Mouse (Mus musculus): ENCODE results near the gene Ppp2r5c. TPM values are rescaled to one million over a fixed set of nuclear protein-coding genes. Genes with fewer than 3 reads are reported as not detected.
A peak's percentile ranks its signal among the peaks of the same experiment; 100 is the strongest.

Ppp2r5c gene
- polyA plus RNA-seq, 1 experiment from 2014 or later: 193 TPM

DNA sequence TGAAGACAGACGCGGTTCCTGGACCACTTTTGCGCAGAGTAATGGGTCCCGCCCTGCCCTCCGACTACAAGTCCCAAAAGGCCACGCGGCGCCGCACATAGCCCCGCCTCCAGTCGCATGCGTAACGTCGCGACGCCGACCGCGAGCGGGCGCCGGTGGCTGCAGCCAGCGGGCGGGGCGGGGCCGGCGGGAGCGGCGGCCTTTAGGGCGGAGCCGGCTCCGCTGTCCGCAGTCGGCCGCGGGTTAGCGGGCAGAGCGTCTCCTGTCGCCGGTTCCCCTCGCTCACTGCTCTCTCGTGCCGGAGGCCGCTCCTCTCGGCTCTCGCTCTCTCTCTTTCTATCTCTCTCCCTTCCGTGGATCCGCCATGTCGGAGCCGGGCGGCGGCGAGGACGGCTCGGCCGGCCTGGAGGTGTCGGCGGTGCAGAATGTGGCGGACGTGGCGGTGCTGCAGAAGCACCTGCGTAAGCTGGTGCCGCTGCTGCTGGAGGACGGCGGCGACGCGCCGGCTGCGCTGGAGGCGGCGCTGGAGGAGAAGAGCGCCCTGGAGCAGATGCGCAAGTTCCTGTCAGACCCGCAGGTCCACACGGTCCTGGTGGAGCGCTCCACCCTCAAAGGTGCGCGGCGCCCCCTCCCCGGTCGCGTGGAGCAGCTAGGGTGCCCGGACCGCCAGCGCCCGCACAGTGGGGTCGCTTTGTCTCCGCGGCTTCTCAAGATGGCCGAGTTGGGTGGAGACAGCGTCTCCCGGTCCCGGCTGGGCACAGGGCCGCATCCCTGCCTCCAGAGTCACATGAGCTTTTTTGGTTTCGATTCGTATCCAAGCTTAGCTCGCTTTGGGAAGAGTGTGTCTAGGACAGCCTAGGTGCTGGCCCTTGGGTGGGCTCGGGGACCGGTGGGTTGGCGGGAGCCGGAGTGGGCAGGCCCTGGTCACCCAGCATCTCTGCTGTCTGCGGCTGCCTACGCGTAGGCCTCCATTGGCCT, 154.6 kb downstream of the Ppp2r5c start, which contains the start of gene Dync1h1:
Gene Dync1h1 (plus strand): TSS at position 212 of the 978 bp plus-strand sequence.
- peak; percentile 85 for ATAC-seq (replicated peaks; ENCODE audit: insufficient number of reproducible peaks, low FRiP score, low TSS enrichment, low read depth)
- no peaks in the 10 kb centered on the region for H3K36me3 ChIP-seq (replicated peaks; ENCODE audit: control insufficient read depth, insufficient read depth, low read depth, low read length)
- H3K27me3 ChIP-seq (ENCODE audit: control insufficient read depth, insufficient read depth, low read length): no peaks in the 10 kb centered on the region
- H3K9me3 ChIP-seq (replicated peaks; ENCODE audit: control insufficient read depth, low read length): no peaks in the 10 kb centered on the region
- DNase-seq (ENCODE audit: low spot score): peak; percentile 95
- peak within 1 kb of the TSS; percentile 96 for H3K9ac ChIP-seq (replicated peaks; ENCODE audit: low read length)
- H3K4me1 ChIP-seq (ENCODE audit: control insufficient read depth, insufficient read depth, low read length): peaks cover 2% of the 10 kb centered on the region; the same call in 1 of the 2 replicates
- H3K4me2 ChIP-seq (ENCODE audit: low read depth, low read length): peak within 1 kb of the TSS; percentile 74
- peak within 1 kb of the TSS; percentile 99 for H3K4me3 ChIP-seq (ENCODE audit: low read depth, low read length)
- peak within 1 kb of the TSS; percentile 94 for H3K27ac ChIP-seq (replicated peaks; ENCODE audit: low read depth, low read length)
- WGBS: under 1% methylated on average over 90 of the region's 105 CpGs

DNA sequence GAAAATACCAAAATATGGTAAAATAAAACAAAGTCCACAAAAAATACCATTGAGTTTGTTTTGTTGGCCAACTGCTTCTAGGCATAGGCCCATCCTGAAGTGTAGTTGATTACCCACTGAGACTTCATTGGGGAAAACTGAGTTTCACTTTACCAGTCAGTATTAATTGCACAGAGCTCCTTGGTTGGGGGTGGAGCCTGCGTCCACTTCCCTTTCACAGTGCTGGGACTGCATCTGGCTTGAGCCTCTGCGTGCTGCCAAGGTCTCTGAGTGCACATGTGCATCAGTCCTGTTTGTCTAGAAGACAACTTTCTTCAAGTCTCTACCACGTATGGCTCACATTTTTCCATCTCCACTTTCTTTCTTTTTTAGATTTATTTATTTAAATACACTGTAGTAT, 159.2 kb downstream of the Ppp2r5c start:
- H3K9ac ChIP-seq (replicated peaks; ENCODE audit: low read length): no peak overlapping the region
- ATAC-seq (replicated peaks; ENCODE audit: insufficient number of reproducible peaks, low FRiP score, low TSS enrichment, low read depth) (no peak), DNase-seq (ENCODE audit: low spot score) (no peak)
- WGBS: 88% methylated on average over 3 of the region's 3 CpGs
- H3K36me3 ChIP-seq (replicated peaks; ENCODE audit: control insufficient read depth, insufficient read depth, low read depth, low read length): no peaks in the 10 kb centered on the region
- no peak overlapping the region for H3K4me2 ChIP-seq (ENCODE audit: low read depth, low read length)
- H3K27ac ChIP-seq (replicated peaks; ENCODE audit: low read depth, low read length): no peak overlapping the region
- H3K27me3 ChIP-seq (ENCODE audit: control insufficient read depth, insufficient read depth, low read length): no peaks in the 10 kb centered on the region
- H3K4me1 ChIP-seq (ENCODE audit: control insufficient read depth, insufficient read depth, low read length): 0 out of 2 replicates have a peak, but pooled peaks cover 2% of the 10 kb centered on the region
- no peak overlapping the region for H3K4me3 ChIP-seq (ENCODE audit: low read depth, low read length)
- H3K9me3 ChIP-seq (replicated peaks; ENCODE audit: control insufficient read depth, low read length): no peaks in the 10 kb centered on the region

- DNase-seq (ENCODE audit: low spot score): no peak
- no peak overlapping the region for H3K4me3 ChIP-seq (ENCODE audit: low read depth, low read length)
- 0 out of 2 replicates have a peak, but pooled peaks cover 2% of the 10 kb centered on the region for H3K4me1 ChIP-seq (ENCODE audit: control insufficient read depth, insufficient read depth, low read length)
- no peaks in the 10 kb centered on the region for H3K9me3 ChIP-seq (replicated peaks; ENCODE audit: control insufficient read depth, low read length)
- no peak overlapping the region for H3K9ac ChIP-seq (replicated peaks; ENCODE audit: low read length)
- no peak for ATAC-seq (replicated peaks; ENCODE audit: insufficient number of reproducible peaks, low FRiP score, low TSS enrichment, low read depth)
- no peaks in the 10 kb centered on the region for H3K36me3 ChIP-seq (replicated peaks; ENCODE audit: control insufficient read depth, insufficient read depth, low read depth, low read length)
- H3K27ac ChIP-seq (replicated peaks; ENCODE audit: low read depth, low read length): no peak overlapping the region
- no peak overlapping the region for H3K4me2 ChIP-seq (ENCODE audit: low read depth, low read length)
- H3K27me3 ChIP-seq (ENCODE audit: control insufficient read depth, insufficient read depth, low read length): no peaks in the 10 kb centered on the region
- WGBS: 91% methylated on average over 2 of the region's 2 CpGs
Measured at GRCm38 (mm10) chr12:110606676-110607075, 159.8 kb downstream of the Ppp2r5c start.

GRCm38 (mm10) chr12:110608460-110609152, 161.7 kb downstream of the Ppp2r5c start:
- WGBS: 76% methylated on average over 11 of the region's 11 CpGs
- Histone ChIP-seq H3K9ac (replicated peaks; ENCODE audit: low read length) (no peak overlapping the region), H3K27ac (replicated peaks; ENCODE audit: low read depth, low read length) (no peak overlapping the region), H3K36me3 (replicated peaks; ENCODE audit: control insufficient read depth, insufficient read depth, low read depth, low read length) (no peaks in the 10 kb centered on the region; the same call in 1 of the 2 replicates), H3K9me3 (replicated peaks; ENCODE audit: control insufficient read depth, low read length) (no peaks in the 10 kb centered on the region), H3K4me3 (ENCODE audit: low read depth, low read length) (no peak overlapping the region), H3K4me2 (ENCODE audit: low read depth, low read length) (no peak overlapping the region), H3K4me1 (ENCODE audit: control insufficient read depth, insufficient read depth, low read length) (0 out of 2 replicates have a peak, but pooled peaks cover 1% of the 10 kb centered on the region), H3K27me3 (ENCODE audit: control insufficient read depth, insufficient read depth, low read length) (no peaks in the 10 kb centered on the region)
- ATAC-seq (replicated peaks; ENCODE audit: insufficient number of reproducible peaks, low FRiP score, low TSS enrichment, low read depth): no peak
- DNase-seq (ENCODE audit: low spot score): no peak

GRCm38 (mm10) chr12:110609153-110609497, 162.2 kb downstream of the Ppp2r5c start:
- Histone ChIP-seq H3K36me3 (replicated peaks; ENCODE audit: control insufficient read depth, insufficient read depth, low read depth, low read length) (no peaks in the 10 kb centered on the region; the same call in none of the 2 replicates), H3K9ac (replicated peaks; ENCODE audit: low read length) (no peak overlapping the region), H3K9me3 (replicated peaks; ENCODE audit: control insufficient read depth, low read length) (no peaks in the 10 kb centered on the region), H3K4me1 (ENCODE audit: control insufficient read depth, insufficient read depth, low read length) (no peaks in the 10 kb centered on the region), H3K4me2 (ENCODE audit: low read depth, low read length) (no peak overlapping the region), H3K27me3 (ENCODE audit: control insufficient read depth, insufficient read depth, low read length) (no peaks in the 10 kb centered on the region), H3K4me3 (ENCODE audit: low read depth, low read length) (no peak overlapping the region), H3K27ac (replicated peaks; ENCODE audit: low read depth, low read length) (no peak overlapping the region)
- no peak for DNase-seq (ENCODE audit: low spot score)
- 92% methylated on average over 9 of the region's 9 CpGs for WGBS
- ATAC-seq (replicated peaks; ENCODE audit: insufficient number of reproducible peaks, low FRiP score, low TSS enrichment, low read depth): no peak

- DNase-seq (ENCODE audit: low spot score) (no peak), ATAC-seq (replicated peaks; ENCODE audit: insufficient number of reproducible peaks, low FRiP score, low TSS enrichment, low read depth) (no peak)
- Histone ChIP-seq H3K4me1 (ENCODE audit: control insufficient read depth, insufficient read depth, low read length) (no peaks in the 10 kb centered on the region), H3K27ac (replicated peaks; ENCODE audit: low read depth, low read length) (no peak overlapping the region), H3K4me2 (ENCODE audit: low read depth, low read length) (no peak overlapping the region), H3K27me3 (ENCODE audit: control insufficient read depth, insufficient read depth, low read length) (no peaks in the 10 kb centered on the region), H3K4me3 (ENCODE audit: low read depth, low read length) (no peak overlapping the region), H3K36me3 (replicated peaks; ENCODE audit: control insufficient read depth, insufficient read depth, low read depth, low read length) (peaks cover 9% of the 10 kb centered on the region), H3K9me3 (replicated peaks; ENCODE audit: control insufficient read depth, low read length) (no peaks in the 10 kb centered on the region), H3K9ac (replicated peaks; ENCODE audit: low read length) (no peak overlapping the region)
- WGBS: 85% methylated on average over 2 of the region's 2 CpGs
Measured at GRCm38 (mm10) chr12:110610713-110611112, 163.8 kb downstream of the Ppp2r5c start.

DNA sequence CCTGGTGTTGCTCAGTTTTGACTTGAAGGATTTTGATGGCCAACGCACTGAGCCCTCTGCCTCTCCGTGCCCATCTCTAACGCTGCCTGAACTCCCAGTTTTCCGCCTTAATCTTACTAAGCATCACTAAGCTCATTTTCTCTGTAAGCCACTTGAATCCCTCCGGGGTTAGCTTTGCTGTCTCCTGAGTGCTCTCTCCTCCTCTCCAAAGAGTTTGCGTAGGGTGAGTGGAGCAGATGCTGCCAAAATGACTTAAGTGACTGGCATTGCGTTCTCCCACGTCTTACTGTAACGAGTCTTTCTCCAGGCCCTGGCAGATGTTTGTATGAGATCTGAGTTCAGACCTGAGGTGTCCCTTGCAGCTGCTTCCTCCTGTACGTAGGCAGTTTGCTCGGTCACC, 183.1 kb downstream of the Ppp2r5c start:
- peaks cover 44% of the 10 kb centered on the region for H3K36me3 ChIP-seq (replicated peaks; ENCODE audit: control insufficient read depth, insufficient read depth, low read depth, low read length)
- H3K4me3 ChIP-seq (ENCODE audit: low read depth, low read length): no peak overlapping the region
- H3K27me3 ChIP-seq (ENCODE audit: control insufficient read depth, insufficient read depth, low read length): no peaks in the 10 kb centered on the region
- H3K4me2 ChIP-seq (ENCODE audit: low read depth, low read length): no peak overlapping the region
- WGBS: 94% methylated on average over 11 of the region's 11 CpGs
- H3K4me1 ChIP-seq (ENCODE audit: control insufficient read depth, insufficient read depth, low read length): no peaks in the 10 kb centered on the region
- H3K27ac ChIP-seq (replicated peaks; ENCODE audit: low read depth, low read length): no peak overlapping the region
- no peak for ATAC-seq (replicated peaks; ENCODE audit: insufficient number of reproducible peaks, low FRiP score, low TSS enrichment, low read depth)
- H3K9ac ChIP-seq (replicated peaks; ENCODE audit: low read length): no peak overlapping the region
- H3K9me3 ChIP-seq (replicated peaks; ENCODE audit: control insufficient read depth, low read length): no peaks in the 10 kb centered on the region
- no peak for DNase-seq (ENCODE audit: low spot score)
